Mouse (Mus musculus) MEL (cell line): Measurements from ENCODE around the gene Auts2.

Experiments used
- CTCF ChIP-seq, 3 experiments: IDR thresholded peaks in 2 of 3; conservative IDR thresholded peaks in 1 of 3; 2 replicates each; pipeline ENCODE4 v1.5.1; 2011 to 2012; ENCODE audit warnings: low read length in 3 of 3, low read depth in 2 of 3, mild to moderate bottlenecking in 2 of 3, improper control_type of control experiment in 1 of 3, inconsistent platforms in 1 of 3, mixed read lengths in 1 of 3, moderate library complexity in 1 of 3; ENCODE audit not compliant: control insufficient read depth in 1 of 3, insufficient read depth in 1 of 3, poor library complexity in 1 of 3, severe bottlenecking in 1 of 3
- GATA1 ChIP-seq: IDR thresholded peaks from 2 replicates; pipeline ENCODE4 v1.6.1; 2011; ENCODE audit warnings: low read depth, low read length, improper control_type of control experiment
- HCFC1 ChIP-seq: IDR thresholded peaks from 2 replicates; pipeline ENCODE4 v1.6.1; 2012; ENCODE audit warnings: low read depth, mild to moderate bottlenecking, inconsistent platforms, low read length, improper control_type of control experiment, moderate library complexity
- POLR2A ChIP-seq, 2 experiments: IDR thresholded peaks; 2 replicates each; pipeline ENCODE4 v1.6.1; 2011 to 2012; ENCODE audit warnings: low read length in 2 of 2, mild to moderate bottlenecking in 2 of 2, control low read depth in 1 of 2, improper control_type of control experiment in 1 of 2, low read depth in 1 of 2, moderate library complexity in 1 of 2; ENCODE audit not compliant: control insufficient read depth in 1 of 2, insufficient read depth in 1 of 2, poor library complexity in 1 of 2
- TBP ChIP-seq: IDR thresholded peaks from 2 replicates; pipeline ENCODE4 v1.8.0; 2011; ENCODE audit warnings: low read depth, low read length, improper control_type of control experiment
- TCF12 ChIP-seq: IDR thresholded peaks from 2 replicates; pipeline ENCODE4 v1.6.1; 2014; ENCODE audit warnings: low read depth, mild to moderate bottlenecking, inconsistent platforms, low read length, improper control_type of control experiment, moderate library complexity
- USF1 ChIP-seq: IDR thresholded peaks from 2 replicates; pipeline ENCODE4 v1.6.1; 2014; ENCODE audit warnings: low read depth, mild to moderate bottlenecking, inconsistent platforms, low read length, improper control_type of control experiment, moderate library complexity

- TF ChIP-seq TCF12 (no peak), POLR2A (IDR thresholded peaks at IDR 0.05; ENCODE audit: control insufficient read depth in 1 of 2, insufficient read depth in 1 of 2, low read depth in 1 of 2, low read length in 2 of 2, poor library complexity in 1 of 2) (no peak), USF1 (no peak), CTCF (IDR thresholded peaks at IDR 0.05 in 2 of 3, conservative IDR thresholded peaks at IDR 0.05 in 1 of 3; ENCODE audit: control insufficient read depth in 1 of 3, insufficient read depth in 1 of 3, low read depth in 2 of 3, low read length in 3 of 3, poor library complexity in 1 of 3, severe bottlenecking in 1 of 3) (no peak), TBP (no peak), GATA1 (no peak), HCFC1 (no peak)
Measured at GRCm38 (mm10) chr5:132351139-132351538, 192.0 kb downstream of the Auts2 start.
